Mouse (Mus musculus) G1E-ER4 (cell line): Measurements from ENCODE around the gene Zfhx3. TPM values are rescaled to one million over a fixed set of nuclear protein-coding genes. Genes with fewer than 3 reads are reported as not detected.

ENCODE experiments used
- GATA1 ChIP-seq: IDR thresholded peaks from one replicate; pipeline ENCODE4 v1.8.0; 2012; ENCODE audit warnings: low read length, inconsistent platforms
- polyA plus RNA-seq: library from polyadenylated mRNA; stranded (reverse); fragments of >175 nt; gene quantifications from 2 replicates; pipeline ENCODE4 v1.2.3, GENCODE M21; 2012

Zfhx3 gene
- polyA plus RNA-seq, 1 experiment, result not detected

GRCm38 (mm10) chr8:108327711-108328110 lies 385.3 kb downstream of the Zfhx3 start:
- no peak for TF ChIP-seq GATA1

- TF ChIP-seq GATA1, result no peak
Observed at GRCm38 (mm10) chr8:108348352-108348751, 405.9 kb downstream of the Zfhx3 start.

- TF ChIP-seq GATA1, result no peak
Observed at GRCm38 (mm10) chr8:108348776-108349175, 406.3 kb downstream of the Zfhx3 start.

- TF ChIP-seq GATA1, result no peak
Observed at GRCm38 (mm10) chr8:108355119-108355777, 412.8 kb downstream of the Zfhx3 start.

- TF ChIP-seq GATA1, result no peak
Observed at GRCm38 (mm10) chr8:108361402-108361801, 419.0 kb downstream of the Zfhx3 start.

GRCm38 (mm10) chr8:108362421-108362820 lies 420.0 kb downstream of the Zfhx3 start:
- no peak for TF ChIP-seq GATA1

- TF ChIP-seq GATA1, result no peak
Observed at GRCm38 (mm10) chr8:108363435-108363834, 421.0 kb downstream of the Zfhx3 start.

- TF ChIP-seq GATA1, result no peak
Observed at GRCm38 (mm10) chr8:108363856-108364255, 421.4 kb downstream of the Zfhx3 start.

- no peak for TF ChIP-seq GATA1
Observed at GRCm38 (mm10) chr8:108369081-108369480, 426.6 kb downstream of the Zfhx3 start.

- no peak for TF ChIP-seq GATA1
Observed at GRCm38 (mm10) chr8:108370731-108371130, 428.3 kb downstream of the Zfhx3 start.

- no peak for TF ChIP-seq GATA1
Observed at GRCm38 (mm10) chr8:108373046-108373445, 430.6 kb downstream of the Zfhx3 start.

- TF ChIP-seq GATA1, result no peak
Observed at GRCm38 (mm10) chr8:108378036-108378435, 435.6 kb downstream of the Zfhx3 start.

- no peak for TF ChIP-seq GATA1
Observed at GRCm38 (mm10) chr8:108383121-108383520, 440.7 kb downstream of the Zfhx3 start.

- TF ChIP-seq GATA1, result no peak
Observed at GRCm38 (mm10) chr8:108387160-108387912, 444.9 kb downstream of the Zfhx3 start.

- TF ChIP-seq GATA1, result no peak
Observed at GRCm38 (mm10) chr8:108387913-108388274, 445.4 kb downstream of the Zfhx3 start.

- TF ChIP-seq GATA1, result no peak
Observed at GRCm38 (mm10) chr8:108392909-108393308, 450.5 kb downstream of the Zfhx3 start.

GRCm38 (mm10) chr8:108402149-108402548 lies 459.7 kb downstream of the Zfhx3 start:
- no peak for TF ChIP-seq GATA1
